Mouse (Mus musculus): ENCODE results near the gene S100b.

DNA sequence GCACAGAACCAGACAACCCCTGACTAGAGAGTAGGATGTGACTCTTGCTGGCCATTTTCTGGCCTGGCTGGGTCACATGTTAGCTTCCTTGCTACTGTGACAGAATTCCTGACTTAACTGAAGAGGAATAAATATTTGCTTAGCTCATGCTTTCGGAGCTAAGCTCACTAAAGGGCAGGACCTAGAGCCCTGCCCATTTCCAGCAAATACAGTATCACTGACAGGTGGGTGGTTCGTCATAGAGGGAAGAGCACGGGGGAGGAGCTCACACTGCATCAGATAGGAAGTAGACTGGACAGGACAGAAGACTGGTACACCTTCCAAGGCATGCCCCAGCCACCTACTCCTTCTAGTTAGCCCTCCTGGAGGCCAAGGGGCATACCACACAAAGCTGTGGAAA, 7.8 kb downstream of the S100b start:
- TF ChIP-seq POLR2A (IDR thresholded peaks at IDR 0.05; ENCODE audit: borderline replicate concordance, extremely low read depth, low read depth, low read length): no peak
- no peak for TF ChIP-seq CTCF (IDR thresholded peaks at IDR 0.05; ENCODE audit: insufficient read depth, low read length)

All from lung, adult 2 months (tissue).